Mouse (Mus musculus): ENCODE data around the gene Sim1. TPM values are rescaled to one million over a fixed set of nuclear protein-coding genes. Genes with fewer than 3 reads are reported as not detected.

Sim1 gene
- total RNA-seq, 2 experiments from 2014 or later: not detected

DNA sequence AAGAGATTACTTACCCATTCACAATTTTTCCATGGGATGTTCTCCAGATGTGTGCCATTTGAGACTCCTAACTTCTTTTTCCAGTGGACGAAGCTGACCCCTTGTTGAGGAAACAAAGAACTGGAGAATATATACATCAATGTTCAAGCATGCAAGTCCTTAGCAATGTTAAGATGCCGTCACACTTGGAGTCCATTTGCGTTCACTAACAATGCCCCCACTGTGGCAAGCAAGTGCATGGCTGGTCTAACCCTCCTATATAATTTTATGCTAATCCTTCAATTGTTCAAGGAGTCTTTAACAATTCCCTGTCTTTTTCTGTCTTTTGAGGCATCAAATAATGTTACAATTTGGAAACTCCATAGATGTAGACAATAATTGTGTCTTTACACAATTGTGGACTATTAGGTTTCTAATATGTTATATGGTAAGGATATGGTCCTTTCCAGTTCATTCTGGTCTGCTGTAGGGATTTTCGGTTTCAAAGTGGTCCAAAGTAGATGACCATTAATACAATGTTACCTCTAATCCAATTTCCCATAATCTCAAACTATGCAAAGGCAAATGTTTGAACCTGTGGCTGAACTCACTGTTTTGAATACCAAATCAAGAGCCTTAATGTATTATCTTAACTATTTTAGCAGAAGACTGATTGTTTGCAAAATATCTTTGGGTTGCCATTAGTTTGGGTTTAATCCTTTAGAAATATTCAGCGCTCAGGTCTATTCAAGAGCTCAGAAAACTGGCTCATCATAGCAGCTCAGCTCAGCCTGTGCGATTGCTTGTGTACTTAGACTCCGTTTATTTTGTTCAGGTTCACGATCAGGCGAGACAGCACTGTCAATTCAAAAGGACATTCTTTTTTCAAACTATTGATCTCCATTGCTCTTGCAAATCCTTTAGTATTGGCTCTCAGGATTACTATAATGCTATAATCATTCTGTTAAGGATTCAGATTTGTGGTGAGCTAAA, 129.0 kb downstream of the Sim1 start:
- no peak for ATAC-seq (replicated peaks; ENCODE audit: poor library complexity, severe bottlenecking)

Measured in granulocyte monocyte progenitor cell, adult 5-6 weeks (primary cell).